Mouse (Mus musculus) kidney, embryonic 15.5 days (tissue): ENCODE results near the gene Taf6l. TPM values are rescaled to one million over a fixed set of nuclear protein-coding genes. Genes with fewer than 3 reads are reported as not detected.
"Not testable (repeated sequence)": the region's sequence is repeated elsewhere in the genome, so short reads cannot be mapped to it uniquely, and the experiment has no call there.

Experiments
- ATAC-seq: fragments of 200-750 bp; cut with Nextera tagmentation; replicated peaks from 2 replicates; pipeline ENCODE4 v1.8.0; 2017; ENCODE audit warnings: moderate TSS enrichment; ENCODE audit not compliant: low FRiP score
- H3K27ac ChIP-seq: fragments of 300-500 bp; sonication (generic); 2 replicates; pipeline ENCODE4 v1.5.1; 2015; ENCODE audit warnings: mild to moderate bottlenecking, inconsistent platforms
- H3K27me3 ChIP-seq: fragments of 300-500 bp; sonication (generic); 2 replicates; pipeline ENCODE4 v1.6.1; 2015; ENCODE audit warnings: inconsistent platforms
- H3K36me3 ChIP-seq: fragments of 300-500 bp; sonication (generic); 2 replicates; pipeline ENCODE4 v1.6.1; 2015; ENCODE audit warnings: inconsistent platforms
- H3K4me1 ChIP-seq: fragments of 300-500 bp; sonication (generic); 2 replicates; pipeline ENCODE4 v1.6.1; 2015; ENCODE audit warnings: inconsistent platforms
- H3K4me2 ChIP-seq: fragments of 300-500 bp; sonication (generic); 2 replicates; pipeline ENCODE4 v1.6.1; 2015; ENCODE audit warnings: moderate library complexity, mild to moderate bottlenecking, inconsistent platforms
- H3K4me3 ChIP-seq: fragments of 300-500 bp; sonication (generic); replicated peaks from 2 replicates; pipeline ENCODE4 v1.5.1; 2015; ENCODE audit warnings: mild to moderate bottlenecking, inconsistent platforms
- H3K9ac ChIP-seq: fragments of 300-500 bp; sonication (generic); 2 replicates; pipeline ENCODE4 v1.6.1; 2015; ENCODE audit warnings: mild to moderate bottlenecking, inconsistent platforms
- H3K9me3 ChIP-seq: fragments of 300-500 bp; sonication (generic); replicated peaks from 2 replicates; pipeline ENCODE4 v1.6.1; 2016; ENCODE audit warnings: inconsistent platforms
- WGBS: fragments of 180-500 bp; shearing (Covaris S2); methylation state at CpG from one replicate; pipeline ENCODE4 v1.1.7; 2015; ENCODE audit warnings: mixed read lengths; 5-methylcytosine and 5-hydroxymethylcytosine counted together
- polyA plus RNA-seq: library from polyadenylated mRNA; unstranded; fragments of >200 nt; fragmentation: Nextera tagmentation; extraction: Ambion mirVana; gene quantifications from 2 replicates; pipeline ENCODE4 v1.2.1, GENCODE M21; 2015

Gene Taf6l
- polyA plus RNA-seq, 1 experiment from 2014 or later: 35.1 TPM

- H3K4me3 ChIP-seq: peak overlapping the region; percentile 79
- H3K4me2 ChIP-seq: peak overlapping the region; percentile 71
- H3K27ac ChIP-seq: no peak overlapping the region
- no peaks in the 10 kb centered on the region for H3K27me3 ChIP-seq
- 67% methylated on average over 3 of the region's 3 CpGs for WGBS
- peaks cover 50% of the 10 kb centered on the region for H3K36me3 ChIP-seq
- no peak for ATAC-seq
- H3K4me1 ChIP-seq: peaks cover 22% of the 10 kb centered on the region
- no peak overlapping the region for H3K9ac ChIP-seq
- H3K9me3 ChIP-seq: no peaks in the 10 kb centered on the region
These were observed 30.6 kb downstream of the Taf6l start for GRCm38 (mm10) chr19:8755652-8756051.

DNA sequence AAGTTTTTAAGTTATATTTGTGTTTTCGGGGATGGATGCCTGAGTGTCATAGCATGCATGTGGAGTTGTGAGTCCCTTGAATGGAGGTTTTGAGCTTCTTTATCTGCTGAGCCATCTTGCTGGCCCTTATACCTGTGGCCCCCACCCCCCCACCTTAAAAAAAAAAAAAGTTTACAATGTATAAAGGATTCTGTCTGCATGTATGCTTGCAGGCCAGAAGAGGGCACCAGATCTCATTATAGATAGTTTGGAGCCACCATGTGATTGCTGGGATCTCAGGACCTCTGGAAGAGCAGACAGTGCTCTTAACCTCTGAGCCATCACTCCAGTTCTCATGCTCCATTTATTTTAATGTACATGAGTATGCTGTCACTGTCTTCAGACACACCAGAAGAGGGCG is 38.8 kb downstream of the Taf6l start:
- H3K4me2 ChIP-seq: no peak overlapping the region
- H3K27ac ChIP-seq: no peak overlapping the region
- H3K9me3 ChIP-seq: no peaks in the 10 kb centered on the region
- 66% methylated on average over 2 of the region's 2 CpGs for WGBS
- no peaks in the 10 kb centered on the region for H3K27me3 ChIP-seq
- peaks cover 98% of the 10 kb centered on the region for H3K36me3 ChIP-seq
- no peak for ATAC-seq
- H3K9ac ChIP-seq: no peak overlapping the region
- no peak overlapping the region for H3K4me3 ChIP-seq
- peaks cover 10% of the 10 kb centered on the region for H3K4me1 ChIP-seq

- ATAC-seq: no peak
- peaks cover 84% of the 10 kb centered on the region for H3K36me3 ChIP-seq
- H3K9me3 ChIP-seq: no peaks in the 10 kb centered on the region
- peaks cover 19% of the 10 kb centered on the region for H3K4me1 ChIP-seq
- no peak overlapping the region for H3K4me2 ChIP-seq
- H3K27me3 ChIP-seq: no peaks in the 10 kb centered on the region
- no peak overlapping the region for H3K4me3 ChIP-seq
- H3K27ac ChIP-seq: no peak overlapping the region
- WGBS: 94% methylated on average over 1 of the region's 1 CpGs
- H3K9ac ChIP-seq: no peak overlapping the region
These were observed 40.8 kb downstream of the Taf6l start for GRCm38 (mm10) chr19:8745382-8745781.

DNA sequence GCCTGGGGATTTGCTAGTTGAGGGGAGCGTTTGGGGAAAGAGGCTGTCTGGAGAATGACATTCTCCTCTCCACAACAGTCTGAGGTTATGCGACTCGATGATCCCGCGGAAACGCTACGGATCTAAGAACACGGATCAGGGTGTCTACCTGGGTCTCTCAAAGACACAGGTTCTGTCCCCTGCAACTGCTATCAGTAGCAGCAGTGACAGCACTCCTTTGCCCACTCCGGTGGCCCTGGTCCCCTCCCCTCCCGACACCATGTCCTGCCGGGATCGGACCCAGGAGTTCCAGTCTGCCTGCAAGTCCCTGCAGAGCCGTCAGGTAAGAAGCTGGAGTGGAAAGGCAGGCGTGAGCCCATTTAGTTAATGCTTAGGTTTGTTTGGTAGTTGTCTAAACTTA is 44.0 kb downstream of the Taf6l start:
- H3K4me2 ChIP-seq: peak overlapping the region; percentile 87
- no peaks in the 10 kb centered on the region for H3K27me3 ChIP-seq
- no peak for ATAC-seq
- H3K9me3 ChIP-seq: no peaks in the 10 kb centered on the region
- peaks cover 83% of the 10 kb centered on the region for H3K36me3 ChIP-seq
- peak overlapping the region; percentile 89 for H3K9ac ChIP-seq
- WGBS: 17% methylated on average over 14 of the region's 14 CpGs
- H3K27ac ChIP-seq: peak overlapping the region; percentile 97
- peak overlapping the region; percentile 86 for H3K4me3 ChIP-seq
- H3K4me1 ChIP-seq: peaks cover 23% of the 10 kb centered on the region

- peak within 1 kb of the TSS; percentile 97 for H3K27ac ChIP-seq
- H3K27me3 ChIP-seq: no peaks in the 10 kb centered on the region
- H3K4me1 ChIP-seq: peaks cover 29% of the 10 kb centered on the region
- peaks cover 77% of the 10 kb centered on the region for H3K36me3 ChIP-seq
- peak within 1 kb of the TSS; percentile 89 for H3K9ac ChIP-seq
- H3K4me3 ChIP-seq: peak within 1 kb of the TSS; percentile 86
- H3K9me3 ChIP-seq: no peaks in the 10 kb centered on the region
- peak within 1 kb of the TSS; percentile 87 for H3K4me2 ChIP-seq
- peak; percentile 97 for ATAC-seq
- WGBS: under 1% methylated on average over 36 of the region's 36 CpGs
These were observed 44.9 kb downstream of the Taf6l start, which contains the start of gene Stx5a for GRCm38 (mm10) chr19:8741243-8741869. Gene Stx5a, plus strand, starts transcription at chr19:8741413.

GRCm38 (mm10) chr19:8740603-8741002 is 45.6 kb downstream of the Taf6l start, which contains the start of gene 1700092M07Rik:
Gene 1700092M07Rik, plus strand, starts transcription at chr19:8740718.
- H3K27me3 ChIP-seq: no peaks in the 10 kb centered on the region
- H3K4me1 ChIP-seq: peaks cover 29% of the 10 kb centered on the region
- 61% methylated on average over 14 of the region's 14 CpGs for WGBS
- no peaks in the 10 kb centered on the region for H3K9me3 ChIP-seq
- H3K4me3 ChIP-seq: peak within 1 kb of the TSS; percentile 86
- H3K27ac ChIP-seq: peak within 1 kb of the TSS; percentile 97
- peak within 1 kb of the TSS; percentile 89 for H3K9ac ChIP-seq
- ATAC-seq: no peak
- peak within 1 kb of the TSS; percentile 87 for H3K4me2 ChIP-seq
- peaks cover 69% of the 10 kb centered on the region for H3K36me3 ChIP-seq

DNA sequence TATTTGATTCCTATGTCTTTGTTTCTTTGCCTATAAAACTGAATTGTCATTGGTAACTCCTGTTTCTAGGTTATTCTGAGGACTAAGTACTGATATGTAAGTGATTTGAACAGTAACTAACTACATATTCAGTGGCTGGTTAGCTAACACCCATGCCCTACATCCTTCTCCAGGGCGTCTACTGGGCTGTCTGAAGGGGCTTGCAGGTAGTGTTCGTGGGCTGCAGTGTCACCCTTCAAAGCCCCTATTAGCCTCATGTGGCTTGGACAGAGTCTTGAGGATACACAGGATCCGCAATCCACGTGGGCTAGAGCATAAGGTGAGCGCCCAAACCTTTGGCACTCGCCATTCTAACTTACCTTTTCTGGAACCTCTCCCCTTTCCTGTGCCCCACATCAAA is 46.6 kb downstream of the Taf6l start:
- H3K27ac ChIP-seq: no peak overlapping the region
- H3K4me2 ChIP-seq: no peak overlapping the region
- no peaks in the 10 kb centered on the region for H3K9me3 ChIP-seq
- H3K36me3 ChIP-seq: peaks cover 60% of the 10 kb centered on the region
- H3K9ac ChIP-seq: no peak overlapping the region
- no peaks in the 10 kb centered on the region for H3K27me3 ChIP-seq
- ATAC-seq: no peak
- peaks cover 33% of the 10 kb centered on the region for H3K4me1 ChIP-seq
- H3K4me3 ChIP-seq: no peak overlapping the region
- WGBS: 91% methylated on average over 6 of the region's 6 CpGs

GRCm38 (mm10) chr19:8738911-8739310 is 47.3 kb downstream of the Taf6l start:
- H3K4me1 ChIP-seq: peaks cover 33% of the 10 kb centered on the region
- WGBS: 93% methylated on average over 7 of the region's 7 CpGs
- H3K4me3 ChIP-seq: no peak overlapping the region
- H3K9me3 ChIP-seq: no peaks in the 10 kb centered on the region
- no peak for ATAC-seq
- H3K27me3 ChIP-seq: no peaks in the 10 kb centered on the region
- H3K27ac ChIP-seq: no peak overlapping the region
- no peak overlapping the region for H3K9ac ChIP-seq
- peaks cover 52% of the 10 kb centered on the region for H3K36me3 ChIP-seq
- H3K4me2 ChIP-seq: no peak overlapping the region

DNA sequence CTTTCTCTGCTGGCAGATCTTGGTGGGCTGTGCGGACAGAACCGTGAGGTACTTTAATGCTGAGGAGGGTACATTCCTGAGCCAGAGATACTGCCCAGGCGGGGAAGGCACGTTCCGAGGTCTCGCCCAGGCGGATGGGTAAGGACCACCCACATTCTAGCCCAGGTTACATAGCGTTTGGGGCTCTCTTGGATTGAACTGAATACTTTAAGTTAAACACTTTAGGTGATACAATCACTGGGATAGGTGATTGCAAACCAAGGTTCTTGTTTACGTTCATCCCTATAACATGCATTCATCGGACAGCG is 50.1 kb downstream of the Taf6l start:
- WGBS: 2% methylated on average over 11 of the region's 11 CpGs
- H3K4me3 ChIP-seq: peak overlapping the region; percentile 77
- no peaks in the 10 kb centered on the region for H3K27me3 ChIP-seq
- peak overlapping the region; percentile 69 for H3K4me2 ChIP-seq
- H3K27ac ChIP-seq: peak overlapping the region; percentile 75
- no peaks in the 10 kb centered on the region for H3K9me3 ChIP-seq
- peak; percentile 27; the same call in 1 of the 2 replicates for ATAC-seq
- H3K4me1 ChIP-seq: peaks cover 21% of the 10 kb centered on the region
- H3K36me3 ChIP-seq: peaks cover 39% of the 10 kb centered on the region
- H3K9ac ChIP-seq: peak overlapping the region; percentile 63

DNA sequence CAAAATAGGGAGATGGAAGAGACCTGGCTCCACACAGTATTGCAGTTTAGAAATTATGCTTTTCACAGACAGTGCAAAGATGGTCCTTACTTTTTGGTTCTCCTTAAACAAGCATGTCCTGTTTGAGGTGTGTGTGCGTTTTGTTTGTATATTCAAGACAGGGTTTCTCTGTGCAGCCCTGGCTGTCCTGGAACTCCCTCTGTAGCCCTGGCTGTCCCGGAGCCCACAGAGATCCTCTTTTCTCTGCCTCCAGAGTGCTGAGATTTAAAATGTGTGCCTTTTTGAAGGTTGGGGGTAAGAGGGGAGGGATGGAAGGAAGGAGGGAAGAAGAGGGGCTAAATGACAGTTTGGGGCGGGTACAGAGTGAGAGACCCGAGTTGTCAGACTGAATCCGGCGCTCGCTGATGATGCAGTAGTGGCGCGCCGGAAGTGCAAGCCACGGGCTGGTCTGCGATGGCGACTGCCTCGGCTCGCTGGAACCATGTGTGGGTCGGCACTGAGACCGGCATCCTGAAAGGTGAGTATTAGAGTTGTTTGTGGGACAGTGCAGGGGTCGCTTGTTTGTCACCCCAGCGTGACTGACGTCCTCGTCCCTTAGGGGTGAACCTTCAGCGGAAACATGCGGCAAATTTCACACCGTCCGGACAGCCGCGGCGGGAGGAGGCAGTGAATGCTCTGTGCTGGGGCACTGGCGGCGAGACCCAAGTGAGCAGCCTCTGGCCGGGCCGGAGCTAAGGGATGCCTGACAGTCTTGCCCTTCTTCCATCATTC is 50.6 kb downstream of the Taf6l start, which contains the start of gene Wdr74:
Gene Wdr74, plus strand, starts transcription at position 439 of the 771 bp plus-strand sequence.
- Histone ChIP-seq H3K9me3 (no peaks in the 10 kb centered on the region), H3K27ac (peak within 1 kb of the TSS; percentile 75), H3K4me1 (peaks cover 16% of the 10 kb centered on the region), H3K36me3 (peaks cover 35% of the 10 kb centered on the region), H3K4me2 (peak within 1 kb of the TSS; percentile 69), H3K9ac (peak within 1 kb of the TSS; percentile 63), H3K4me3 (peak within 1 kb of the TSS; percentile 77), H3K27me3 (no peaks in the 10 kb centered on the region)
- ATAC-seq: peak; percentile 89
- whole genome bisulfite sequencing: 0% methylated on average over 32 of the region's 32 CpGs

DNA sequence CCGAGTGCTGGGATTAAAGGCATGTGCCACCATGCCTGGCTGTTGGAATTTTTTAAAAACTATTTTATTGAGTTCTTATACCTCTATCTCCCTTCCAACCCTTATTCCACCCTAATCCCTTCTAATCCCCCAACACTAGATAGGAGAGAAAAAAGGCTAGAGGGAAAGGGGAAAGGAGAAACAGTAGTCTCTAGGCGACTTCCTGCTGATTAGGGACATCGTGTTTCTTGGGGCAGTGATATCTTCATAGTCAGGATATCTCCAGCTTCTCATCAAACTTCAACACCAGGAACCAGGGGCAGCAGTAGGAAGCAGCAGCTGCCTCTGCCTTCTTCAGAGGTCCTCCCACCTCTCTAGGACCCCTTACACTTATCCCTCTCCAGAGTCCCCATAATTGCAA is 51.9 kb downstream of the Taf6l start:
- Histone ChIP-seq H3K27ac (no peak overlapping the region), H3K36me3 (peaks cover 23% of the 10 kb centered on the region), H3K4me2 (no peak overlapping the region), H3K27me3 (no peaks in the 10 kb centered on the region), H3K4me1 (peaks cover 10% of the 10 kb centered on the region), H3K9ac (no peak overlapping the region), H3K4me3 (no peak overlapping the region), H3K9me3 (no peaks in the 10 kb centered on the region)
- 84% methylated on average over 3 of the region's 3 CpGs for WGBS
- no peak for ATAC-seq

- not testable (repeated sequence) for H3K9ac ChIP-seq, H3K27ac ChIP-seq, ATAC-seq, H3K9me3 ChIP-seq, H3K4me2 ChIP-seq, H3K27me3 ChIP-seq, H3K4me3 ChIP-seq
- Histone ChIP-seq H3K4me1 (peaks cover 23% of the 10 kb centered on the region), H3K36me3 (peaks cover 31% of the 10 kb centered on the region)
- WGBS: 43% methylated on average over 3 of the region's 3 CpGs
These were observed 57.7 kb downstream of the Taf6l start for GRCm38 (mm10) chr19:8728335-8729099.
